Mouse (Mus musculus) gastrocnemius, postnatal 25 days (tissue): Measurements from ENCODE around the gene Btnl4. TPM values are rescaled to one million over a fixed set of nuclear protein-coding genes. Genes with fewer than 3 reads are reported as not detected.

Experiments
- DNase-seq: peaks from one replicate; pipeline ENCODE4 v3.0.0; 2022
- total RNA-seq, 2 experiments: library from RNA; stranded (reverse); gene quantifications; 1 replicate in 1 of 2; 2 replicates in 1 of 2; pipeline ENCODE4 v1.2.3; 2021

Btnl4 gene
- total RNA-seq, 2 experiments from 2014 or later, result not detected

GRCm38 (mm10) chr17:34437120-34437519 is 40.0 kb downstream of the Btnl4 start:
- no peak for DNase-seq

- no peak for DNase-seq
These were observed 49.5 kb downstream of the Btnl4 start for GRCm38 (mm10) chr17:34427597-34427996.

GRCm38 (mm10) chr17:34420014-34420413 is 57.1 kb downstream of the Btnl4 start:
- DNase-seq, result no peak

Other genes starting within 250 kb of the Btnl4 start
- under 1 TPM in 1 of 2 experiments, not detected in 1; 0.13 TPM for gene H2-Ob, start 238.4 kb downstream of the Btnl4 start, total RNA-seq
- gene H2-Ab1, start 219.6 kb downstream of the Btnl4 start, total RNA-seq, result 1 to 10 TPM; 2.7 to 3.3 TPM
- gene H2-Aa, start 189.5 kb downstream of the Btnl4 start, total RNA-seq, result 1 to 10 TPM; 4.4 to 4.5 TPM
- gene H2-Eb1, start 171.5 kb downstream of the Btnl4 start, total RNA-seq, result 1 to 10 TPM; 3.9 to 5.5 TPM
- gene H2-Eb2, start 151.7 kb downstream of the Btnl4 start, total RNA-seq, result not detected
- gene Btnl2, start 122.5 kb downstream of the Btnl4 start, total RNA-seq, result under 1 TPM; 0.31 to 0.43 TPM
- gene Btnl1, start 100.2 kb downstream of the Btnl4 start, total RNA-seq, result not detected
- gene BC051142, start 78.5 kb downstream of the Btnl4 start, total RNA-seq, result not detected
- not detected for gene Btnl6, start 40.0 kb upstream of the Btnl4 start, total RNA-seq
- 10 to 100 TPM; 11.3 to 12.4 TPM for gene Notch4, start 87.0 kb upstream of the Btnl4 start, total RNA-seq
- 1 to 10 TPM; 2.3 to 2.6 TPM for gene Gpsm3, start 112.5 kb upstream of the Btnl4 start, total RNA-seq
- gene Pbx2, start 113.9 kb upstream of the Btnl4 start, total RNA-seq, result 10 to 100 TPM; 12.1 to 13.6 TPM
- under 1 TPM in 1 of 2 experiments, not detected in 1; 0.24 TPM for gene Ager, start 120.5 kb upstream of the Btnl4 start, total RNA-seq
- gene Rnf5, start 126.4 kb upstream of the Btnl4 start, total RNA-seq, result 10 to 100 TPM; 16.4 to 19.2 TPM
- 10 to 100 TPM; 53.6 to 56.9 TPM for gene Agpat1, start 126.9 kb upstream of the Btnl4 start, total RNA-seq
- 1 to 10 TPM; 2.8 to 3.1 TPM for gene Egfl8, start 138.7 kb upstream of the Btnl4 start, total RNA-seq
- gene Ppt2, start 151.2 kb upstream of the Btnl4 start, total RNA-seq, result 10 to 100 TPM; 37.2 to 43.0 TPM
- gene Prrt1, start 152.2 kb upstream of the Btnl4 start, total RNA-seq, result 1 to 10 TPM in 1 of 2 experiments, under 1 TPM in 1; 0.35 to 1.5 TPM
- 1 to 10 TPM; 5.9 to 7.0 TPM for gene Fkbpl, start 167.4 kb upstream of the Btnl4 start, total RNA-seq
- 1 to 10 TPM; 7.1 to 7.2 TPM for gene Atf6b, start 169.8 kb upstream of the Btnl4 start, total RNA-seq
- 10 to 100 TPM; 38.3 to 50.5 TPM for gene Tnxb, start 193.2 kb upstream of the Btnl4 start, total RNA-seq